In genomic region chr8:83649699-83650098, GRCm38 (mm10) we compare ENCODE assay signal across 16 mouse cellular contexts.
"Had no signal": no experiment of that assay in that cellular context is flagged by ENCODE, and none has a peak within 500 bp of the region (broad histone marks: within the 10 kb centered on the region; RNA-seq: fewer than 3 reads in every experiment).

No protein-coding gene starts in this region.

- H3K27ac ChIP-seq: neural tube, embryonic 12.5 days; neural tube, embryonic 13.5 days; neural tube, embryonic 15.5 days; stomach, embryonic 15.5 days; stomach, postnatal 0 days had no signal

- H3K9ac ChIP-seq: neural tube, embryonic 12.5 days; neural tube, embryonic 13.5 days; neural tube, embryonic 15.5 days; stomach, embryonic 15.5 days had no signal

- H3K4me2 ChIP-seq: neural tube, embryonic 12.5 days; neural tube, embryonic 13.5 days; neural tube, embryonic 15.5 days; stomach, embryonic 15.5 days had no signal

- DNase-seq: retina, postnatal 1 day; right cerebral cortex, adult 18-20 months; right cerebral cortex, postnatal 25 days; right cerebral cortex, postnatal 4 days; spleen, adult 18-20 months; thymus, adult 18-20 months; thymus, adult 2 months; thymus, postnatal 14 days; thymus, postnatal 25 days; thymus, postnatal 36 days; thymus, postnatal 4 days had no signal

- H3K9me3 ChIP-seq: neural tube, embryonic 12.5 days; neural tube, embryonic 15.5 days; stomach, embryonic 15.5 days had no signal

- H3K36me3 ChIP-seq: neural tube, embryonic 12.5 days; neural tube, embryonic 13.5 days; neural tube, embryonic 15.5 days; stomach, embryonic 15.5 days had no signal

- H3K27me3 ChIP-seq: neural tube, embryonic 12.5 days; neural tube, embryonic 13.5 days; neural tube, embryonic 15.5 days; stomach, embryonic 15.5 days had no signal

- H3K4me3 ChIP-seq: neural tube, embryonic 12.5 days; neural tube, embryonic 13.5 days; neural tube, embryonic 15.5 days; stomach, embryonic 15.5 days had no signal
